Mouse (Mus musculus): ENCODE results near the gene Ceacam15.
"Not testable (repeated sequence)": the region's sequence is repeated elsewhere in the genome, so short reads cannot be mapped to it uniquely, and the experiment has no call there.

Gene Ceacam15

GRCm38 (mm10) chr7:16675605-16676004 is at the start of gene Ceacam15:
TSS of gene Ceacam15 (minus strand) at chr7:16675705.
- no peak for DNase-seq

GRCm38 (mm10) chr7:16722490-16722889 is 47.0 kb upstream of the Ceacam15 start:
- DNase-seq: not testable (repeated sequence)

- no peak for DNase-seq
These were observed 46.1 kb upstream of the Ceacam15 start, which contains the start of gene Ceacam9 for GRCm38 (mm10) chr7:16721629-16722028. TSS of gene Ceacam9 (plus strand) at chr7:16721929.

GRCm38 (mm10) chr7:16716456-16717152 is 41.1 kb upstream of the Ceacam15 start:
- not testable (repeated sequence) for DNase-seq

- DNase-seq: no peak
These were observed 37.3 kb upstream of the Ceacam15 start for GRCm38 (mm10) chr7:16712633-16713415.

- DNase-seq: no peak
These were observed 35.1 kb upstream of the Ceacam15 start for GRCm38 (mm10) chr7:16710604-16711003.

GRCm38 (mm10) chr7:16708244-16708643 is 32.7 kb upstream of the Ceacam15 start:
- DNase-seq: no peak

- DNase-seq: no peak
These were observed 30.9 kb upstream of the Ceacam15 start for GRCm38 (mm10) chr7:16706385-16706784.

- peak; percentile 17 for DNase-seq
These were observed 25.1 kb upstream of the Ceacam15 start for GRCm38 (mm10) chr7:16700583-16700982.

- peak; percentile 27 for DNase-seq
These were observed 23.5 kb upstream of the Ceacam15 start for GRCm38 (mm10) chr7:16699042-16699441.

- DNase-seq: peak; percentile 37
These were observed 19.5 kb upstream of the Ceacam15 start for GRCm38 (mm10) chr7:16695025-16695424.

- DNase-seq: peak; percentile 16
These were observed 13.7 kb upstream of the Ceacam15 start for GRCm38 (mm10) chr7:16689196-16689595.

- not testable (repeated sequence) for DNase-seq
These were observed 4.7 kb upstream of the Ceacam15 start for GRCm38 (mm10) chr7:16680194-16680593.

GRCm38 (mm10) chr7:16674699-16675098 is 806 bp downstream of the Ceacam15 start:
- DNase-seq: not testable (repeated sequence)

- DNase-seq: no peak
These were observed 1.7 kb downstream of the Ceacam15 start for GRCm38 (mm10) chr7:16673823-16674222.

- not testable (repeated sequence) for DNase-seq
These were observed 7.1 kb downstream of the Ceacam15 start for GRCm38 (mm10) chr7:16668331-16668930.

GRCm38 (mm10) chr7:16644260-16644659 is 31.2 kb downstream of the Ceacam15 start:
- DNase-seq: no peak

- DNase-seq: not testable (repeated sequence)
These were observed 32.4 kb downstream of the Ceacam15 start for GRCm38 (mm10) chr7:16643106-16643505.

- peak; percentile 60 for DNase-seq
These were observed 36.5 kb downstream of the Ceacam15 start for GRCm38 (mm10) chr7:16639028-16639427.

GRCm38 (mm10) chr7:16635116-16635515 is 40.4 kb downstream of the Ceacam15 start:
- no peak for DNase-seq

GRCm38 (mm10) chr7:16633913-16634312 is 41.6 kb downstream of the Ceacam15 start:
- DNase-seq: not testable (repeated sequence)

- DNase-seq: no peak
These were observed 43.6 kb downstream of the Ceacam15 start for GRCm38 (mm10) chr7:16631932-16632331.

GRCm38 (mm10) chr7:16631025-16631424 is 44.5 kb downstream of the Ceacam15 start:
- DNase-seq: no peak
